25 mouse cellular contexts compared by ENCODE assay signal in genomic region chr2:94297467-94297866, GRCm38 (mm10).
"Had no signal": no experiment of that assay in that cellular context is flagged by ENCODE, and none has a peak within 500 bp of the region (broad histone marks: within the 10 kb centered on the region; RNA-seq: fewer than 3 reads in every experiment).

No protein-coding gene starts in this region.

- H3K9ac ChIP-seq: embryonic facial prominence, embryonic 12.5 days; embryonic facial prominence, embryonic 13.5 days; embryonic facial prominence, embryonic 15.5 days; forebrain, embryonic 12.5 days; forebrain, embryonic 13.5 days; forebrain, embryonic 15.5 days; forebrain, postnatal 0 days had no signal

- H3K27me3 ChIP-seq: embryonic facial prominence, embryonic 12.5 days; embryonic facial prominence, embryonic 13.5 days; embryonic facial prominence, embryonic 15.5 days; forebrain, embryonic 12.5 days; forebrain, embryonic 13.5 days; forebrain, embryonic 15.5 days had no signal

- H3K4me2 ChIP-seq: embryonic facial prominence, embryonic 12.5 days; embryonic facial prominence, embryonic 13.5 days; embryonic facial prominence, embryonic 15.5 days; forebrain, embryonic 12.5 days; forebrain, embryonic 13.5 days; forebrain, embryonic 15.5 days had no signal

- H3K27ac ChIP-seq: embryonic facial prominence, embryonic 10.5 days; embryonic facial prominence, embryonic 12.5 days; embryonic facial prominence, embryonic 13.5 days; embryonic facial prominence, embryonic 15.5 days; forebrain, embryonic 10.5 days; forebrain, embryonic 12.5 days; forebrain, embryonic 13.5 days; forebrain, embryonic 15.5 days; gastrocnemius, adult 2 months had no signal

- H3K4me1 ChIP-seq: embryonic facial prominence, embryonic 10.5 days; embryonic facial prominence, embryonic 12.5 days; embryonic facial prominence, embryonic 13.5 days; embryonic facial prominence, embryonic 15.5 days; forebrain, embryonic 12.5 days; forebrain, embryonic 13.5 days; forebrain, embryonic 15.5 days had no signal

- H3K4me3 ChIP-seq: embryonic facial prominence, embryonic 10.5 days; embryonic facial prominence, embryonic 12.5 days; embryonic facial prominence, embryonic 13.5 days; embryonic facial prominence, embryonic 15.5 days; erythroblast, embryonic 14.5 days; forebrain, embryonic 10.5 days; forebrain, embryonic 12.5 days; forebrain, embryonic 13.5 days; forebrain, embryonic 15.5 days; gastrocnemius, adult 2 months had no signal

- H3K9me3 ChIP-seq: embryonic facial prominence, embryonic 10.5 days; embryonic facial prominence, embryonic 12.5 days; forebrain, embryonic 10.5 days; forebrain, embryonic 15.5 days had no signal

- DNase-seq: cerebellum, adult 8-10 months; cerebellum, adult 9-10 months; cerebellum, adult 9-11 months; cerebellum, postnatal 25 days; cerebellum, postnatal 36 days; embryo, embryonic 11 days; forebrain, postnatal 0 days; gastrocnemius, adult 2 months; gastrocnemius, postnatal 10 days; gastrocnemius, postnatal 14 days; gastrocnemius, postnatal 25 days; gastrocnemius, postnatal 36 days; heart, adult 11 months; heart, adult 18-20 months had no signal

- ATAC-seq: forebrain, embryonic 13.5 days; forebrain, embryonic 14.5 days; forebrain, embryonic 15.5 days; forebrain, embryonic 16.5 days; forebrain, postnatal 0 days had no signal
